Mouse (Mus musculus) heart, postnatal 0 days (tissue): Measurements from ENCODE around the gene Ppp2r5a. TPM values are rescaled to one million over a fixed set of nuclear protein-coding genes. Genes with fewer than 3 reads are reported as not detected.

Experiments
- ATAC-seq: fragments of 200-750 bp; cut with Nextera tagmentation; 2 replicates; pipeline ENCODE4 v1.8.0; 2017; ENCODE audit warnings: low read depth, moderate number of reproducible peaks, moderate library complexity; ENCODE audit not compliant: insufficient read depth
- DNase-seq: peaks from one replicate; pipeline ENCODE4 v3.0.0-alpha.2; 2016; ENCODE audit warnings: low spot score
- H3K27ac ChIP-seq: fragments of 300-500 bp; sonication (generic); 2 replicates; pipeline ENCODE4 v1.5.1; 2014; ENCODE audit warnings: low read depth, mild to moderate bottlenecking
- H3K27me3 ChIP-seq: fragments of 300-500 bp; sonication (generic); 2 replicates; pipeline ENCODE4 v1.6.1; 2014; ENCODE audit warnings: low read length, mixed read lengths; ENCODE audit not compliant: control insufficient read depth, insufficient read depth
- H3K36me3 ChIP-seq: fragments of 300-500 bp; sonication (generic); replicated peaks from 2 replicates; pipeline ENCODE4 v1.6.1; 2014; ENCODE audit warnings: low read length, mixed read lengths; ENCODE audit not compliant: control insufficient read depth, insufficient read depth
- H3K4me1 ChIP-seq: fragments of 300-500 bp; sonication (generic); 2 replicates; pipeline ENCODE4 v1.6.1; 2014; ENCODE audit warnings: antibody characterized with exemption; ENCODE audit not compliant: control insufficient read depth, insufficient read depth
- H3K4me2 ChIP-seq: fragments of 300-500 bp; sonication (generic); 2 replicates; pipeline ENCODE4 v1.6.1; 2014; ENCODE audit warnings: low read depth, mild to moderate bottlenecking, low read length, moderate library complexity
- H3K4me3 ChIP-seq: fragments of 300-500 bp; sonication (generic); 2 replicates; pipeline ENCODE4 v1.5.1; 2014; ENCODE audit warnings: low read depth, low read length
- H3K9ac ChIP-seq: fragments of 300-500 bp; sonication (generic); replicated peaks from 2 replicates; pipeline ENCODE4 v1.6.1; 2014; ENCODE audit warnings: low read depth, low read length, mixed read lengths
- H3K9me3 ChIP-seq: fragments of 300-500 bp; sonication (generic); replicated peaks from 2 replicates; pipeline ENCODE4 v1.6.1; 2016; ENCODE audit warnings: low read length; ENCODE audit not compliant: control insufficient read depth
- CTCF ChIP-seq: IDR thresholded peaks from 2 replicates; pipeline ENCODE4 v1.5.1; 2016; ENCODE audit warnings: antibody characterized with exemption, control low read depth, low read depth
- EP300 ChIP-seq: IDR thresholded peaks from 2 replicates; pipeline ENCODE4 v1.6.1; 2016; ENCODE audit warnings: antibody characterized with exemption, low read depth
- WGBS: fragments of 180-500 bp; shearing (Covaris S2); extraction: QIAGEN DNeasy Blood & Tissue Kit; methylation state at CpG from one replicate; pipeline ENCODE4 v1.1.7; 2014; 5-methylcytosine and 5-hydroxymethylcytosine counted together
- polyA plus RNA-seq: library from polyadenylated mRNA; unstranded; fragments of >200 nt; fragmentation: Nextera tagmentation; extraction: Ambion mirVana; gene quantifications from 2 replicates; pipeline ENCODE4 v1.2.1, GENCODE M21; 2015
- total RNA-seq: library from RNA; depleted of rRNA; stranded (reverse); fragments of >200 nt; gene quantifications from 2 replicates; pipeline ENCODE4 v1.2.3, GENCODE M21; 2014; ENCODE audit warnings: low replicate concordance

The Ppp2r5a gene
- total and polyA plus RNA-seq, 2 experiments from 2014 or later = 31.4 to 109 TPM

DNA sequence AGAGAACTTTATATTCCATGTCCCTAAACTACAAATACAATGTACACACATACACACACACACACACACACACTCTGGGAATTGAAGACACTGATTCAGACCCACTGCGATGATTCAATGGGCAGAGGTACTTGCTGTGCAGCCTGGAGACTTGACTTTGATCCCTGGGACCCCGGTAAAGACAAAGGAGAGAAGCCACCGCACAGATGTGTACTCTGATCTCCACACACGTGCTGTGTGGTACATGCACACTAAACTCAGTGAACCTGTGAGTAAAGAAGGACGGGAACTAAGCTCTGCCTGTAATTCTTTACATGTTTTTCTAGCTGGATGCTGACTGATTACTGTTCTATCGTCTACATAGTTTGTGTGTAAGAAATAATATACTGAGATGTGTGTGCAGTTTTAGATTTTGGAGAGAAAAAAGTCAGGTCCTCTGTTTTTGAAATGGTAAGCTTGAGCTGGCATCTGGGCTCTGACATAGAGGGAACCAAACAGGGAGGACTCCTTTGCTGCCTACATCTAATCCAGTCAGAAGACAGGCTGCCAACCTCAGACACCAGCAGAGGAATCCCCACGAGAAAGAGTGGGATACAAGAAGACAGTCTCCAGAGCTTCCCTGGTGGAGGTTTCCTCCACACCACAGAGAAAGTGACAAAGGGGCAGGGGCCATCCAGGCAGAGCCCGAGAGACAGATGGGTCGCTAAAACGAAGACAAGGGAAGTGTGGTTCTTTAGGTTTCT lies 7.4 kb upstream of the Ppp2r5a start:
- Histone ChIP-seq H3K4me3 (no peak overlapping the region), H3K27me3 (no peaks in the 10 kb centered on the region), H3K27ac (no peak overlapping the region), H3K4me1 (no peaks in the 10 kb centered on the region), H3K9me3 (no peaks in the 10 kb centered on the region), H3K4me2 (peak overlapping the region; percentile 33; the same call in 1 of the 2 replicates), H3K36me3 (no peaks in the 10 kb centered on the region), H3K9ac (no peak overlapping the region)
- ATAC-seq (no peak), DNase-seq (no peak)
- TF ChIP-seq CTCF (no peak), EP300 (no peak)
- WGBS = 60% methylated on average over 10 of the region's 10 CpGs

DNA sequence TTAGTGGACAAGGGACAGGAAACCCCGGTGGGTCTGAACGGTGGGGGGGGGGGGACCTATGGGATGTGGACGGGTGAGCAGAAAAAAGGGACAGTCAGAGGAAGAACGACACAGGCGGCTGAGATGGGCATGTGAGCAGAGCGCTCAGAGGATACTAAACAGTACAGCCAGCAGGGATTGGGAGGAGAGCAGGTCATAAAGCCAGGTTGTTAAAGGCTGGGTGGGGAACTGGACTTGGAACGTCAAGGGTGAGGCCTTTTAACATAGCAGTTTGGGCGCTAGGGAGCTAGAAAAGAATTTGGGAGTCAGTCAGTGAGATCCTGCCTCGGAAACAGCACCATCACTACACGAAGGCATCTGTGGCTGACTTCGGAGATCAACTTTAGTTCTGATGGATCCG lies 4.2 kb upstream of the Ppp2r5a start:
- ATAC-seq = no peak
- TF ChIP-seq EP300 (no peak), CTCF (no peak)
- Histone ChIP-seq H3K4me2 (no peak overlapping the region), H3K4me3 (no peak overlapping the region), H3K27me3 (no peaks in the 10 kb centered on the region), H3K27ac (no peak overlapping the region), H3K36me3 (no peaks in the 10 kb centered on the region), H3K9me3 (no peaks in the 10 kb centered on the region), H3K9ac (no peak overlapping the region), H3K4me1 (no peaks in the 10 kb centered on the region)
- DNase-seq = no peak
- 51% methylated on average over 12 of the region's 12 CpGs for WGBS

DNA sequence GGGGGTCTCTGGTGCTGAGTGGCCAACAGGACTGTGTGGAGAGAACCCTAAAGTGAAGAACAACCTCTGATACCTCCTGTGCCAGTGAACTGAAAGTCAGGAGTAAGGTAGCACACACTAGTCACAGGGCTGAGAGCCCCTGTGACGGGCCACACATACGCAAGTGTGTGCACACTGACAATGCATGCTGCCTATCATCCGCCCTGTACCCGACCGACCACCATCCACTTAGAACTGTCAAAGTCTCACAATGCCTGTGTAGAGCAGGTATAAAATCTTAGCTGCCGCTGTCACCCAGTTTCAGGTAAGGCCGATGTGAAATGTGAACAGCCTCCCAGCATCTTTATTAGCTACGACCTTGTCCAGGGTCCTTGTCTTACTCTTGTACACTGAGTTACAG lies 3.4 kb upstream of the Ppp2r5a start:
- no peaks in the 10 kb centered on the region for H3K4me1 ChIP-seq
- H3K36me3 ChIP-seq = no peaks in the 10 kb centered on the region
- H3K4me3 ChIP-seq = no peak overlapping the region
- 75% methylated on average over 8 of the region's 8 CpGs for WGBS
- no peaks in the 10 kb centered on the region for H3K27me3 ChIP-seq
- H3K9ac ChIP-seq = no peak overlapping the region
- TF ChIP-seq EP300 (no peak), CTCF (no peak)
- no peaks in the 10 kb centered on the region for H3K9me3 ChIP-seq
- ATAC-seq (no peak), DNase-seq (no peak)
- no peak overlapping the region for H3K27ac ChIP-seq
- no peak overlapping the region for H3K4me2 ChIP-seq

DNA sequence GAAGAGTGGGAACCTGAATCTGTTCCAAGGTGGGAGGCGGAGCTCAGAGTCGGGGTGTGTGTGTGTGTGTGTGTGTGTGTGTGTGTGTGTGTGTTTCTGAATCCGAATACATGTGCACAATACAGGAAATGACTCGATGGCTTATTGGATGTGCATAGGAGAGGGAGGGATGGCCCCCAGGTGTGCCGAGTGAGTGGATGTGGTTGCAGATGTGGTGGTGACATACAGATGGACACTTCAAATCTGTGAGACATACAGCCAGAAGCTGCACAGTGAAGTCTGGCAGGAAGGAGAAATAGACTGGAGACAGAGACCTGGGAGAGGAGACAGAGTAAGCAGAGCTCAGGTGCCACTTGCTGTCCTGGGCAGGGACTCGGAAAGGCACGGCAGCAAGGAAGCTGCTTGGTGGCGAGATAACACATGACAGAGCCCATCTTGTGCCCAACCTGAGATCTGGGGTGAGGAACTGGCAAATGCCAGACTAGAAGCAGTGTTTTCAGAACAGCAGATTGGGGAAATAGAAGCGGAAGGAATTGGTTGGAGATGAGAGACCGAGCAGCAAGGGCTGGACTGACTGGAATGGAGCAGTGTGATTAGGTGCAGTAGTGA lies 1.8 kb upstream of the Ppp2r5a start:
- no peak for DNase-seq
- Histone ChIP-seq H3K4me2 (no peak overlapping the region), H3K4me1 (0 out of 2 replicates have a peak, but pooled peaks cover 4% of the 10 kb centered on the region), H3K36me3 (no peaks in the 10 kb centered on the region), H3K4me3 (no peak overlapping the region), H3K27me3 (no peaks in the 10 kb centered on the region), H3K27ac (no peak overlapping the region), H3K9me3 (no peaks in the 10 kb centered on the region), H3K9ac (no peak overlapping the region)
- no peak for ATAC-seq
- 72% methylated on average over 10 of the region's 10 CpGs for WGBS
- TF ChIP-seq EP300 (no peak), CTCF (no peak)

DNA sequence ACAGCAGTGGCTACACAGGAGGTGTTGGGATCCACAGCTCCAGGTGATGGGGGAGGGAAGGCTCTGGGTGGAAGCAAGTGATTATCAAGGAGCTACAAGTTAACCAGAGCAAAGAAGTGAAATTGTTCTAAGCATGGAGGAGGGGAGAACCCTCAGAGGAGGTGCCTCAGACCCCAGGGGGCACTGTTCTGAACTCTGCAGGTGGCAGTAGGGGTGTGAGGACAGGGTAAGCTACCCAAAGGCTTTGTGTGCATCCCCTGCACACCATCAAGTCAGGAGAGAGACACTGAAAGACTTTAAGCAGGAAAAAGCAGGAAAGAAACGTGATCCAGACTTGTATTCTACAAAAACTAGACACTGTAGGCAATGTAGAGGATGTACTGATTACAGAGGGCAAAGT lies 1.2 kb upstream of the Ppp2r5a start:
- Histone ChIP-seq H3K4me3 (no peak overlapping the region), H3K36me3 (no peaks in the 10 kb centered on the region), H3K9me3 (no peaks in the 10 kb centered on the region), H3K4me2 (no peak overlapping the region), H3K27me3 (no peaks in the 10 kb centered on the region), H3K4me1 (0 out of 2 replicates have a peak, but pooled peaks cover 4% of the 10 kb centered on the region), H3K9ac (no peak overlapping the region), H3K27ac (no peak overlapping the region)
- no peak for DNase-seq
- 66% methylated on average over 1 of the region's 1 CpGs for WGBS
- TF ChIP-seq CTCF (no peak), EP300 (no peak)
- ATAC-seq = no peak

DNA sequence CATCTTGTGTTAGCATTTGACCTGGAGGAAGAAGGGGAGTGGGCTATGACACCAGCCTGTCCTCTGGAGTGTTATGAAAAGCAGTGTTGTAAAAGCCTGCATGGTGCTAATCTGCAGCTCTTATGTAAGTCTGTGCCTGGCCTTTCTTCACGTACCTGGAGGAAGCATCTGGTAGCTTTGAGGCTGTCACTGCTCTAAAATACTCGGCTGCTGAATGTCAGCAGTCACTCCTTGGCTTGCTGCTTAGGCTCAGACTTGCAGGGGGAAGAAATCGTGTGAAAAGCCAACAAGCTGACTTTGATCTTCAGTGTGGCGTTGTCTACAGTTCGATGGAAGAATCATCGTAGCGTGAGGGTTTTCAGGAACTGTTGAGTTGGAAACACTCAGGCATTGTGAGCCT lies 566 bp downstream of the Ppp2r5a start:
- Histone ChIP-seq H3K4me2 (no peak overlapping the region), H3K27ac (no peak overlapping the region), H3K36me3 (no peaks in the 10 kb centered on the region), H3K4me1 (peaks cover 6% of the 10 kb centered on the region; the same call in 1 of the 2 replicates), H3K27me3 (no peaks in the 10 kb centered on the region), H3K9me3 (no peaks in the 10 kb centered on the region), H3K9ac (no peak overlapping the region), H3K4me3 (no peak overlapping the region)
- 30% methylated on average over 7 of the region's 7 CpGs for WGBS
- TF ChIP-seq EP300 = no peak
- no peak for TF ChIP-seq CTCF
- no peak for DNase-seq
- no peak for ATAC-seq
